Mouse (Mus musculus): ENCODE measurements around the gene Cenpp.

GRCm38 (mm10) chr13:49618365-49618764 lies 34.2 kb downstream of the Cenpp start:
- TF ChIP-seq CTCF (IDR thresholded peaks at IDR 0.05), result no peak
- TF ChIP-seq EP300 (IDR thresholded peaks at IDR 0.05), result no peak

Measured in lung, postnatal 0 days (tissue).